Mouse (Mus musculus) liver, adult 2 months (tissue): ENCODE results near the gene Fbxl8.

Source experiments
- CTCF ChIP-seq: fragments of 200-500 bp; IDR thresholded peaks from 2 replicates; pipeline ENCODE4 v1.5.1; 2011; ENCODE audit warnings: low read depth, low read length, control low read depth
- POLR2A ChIP-seq: fragments of 200-500 bp; IDR thresholded peaks from 2 replicates; pipeline ENCODE4 v1.6.1; 2011; ENCODE audit warnings: low read length, control low read depth; ENCODE audit not compliant: insufficient read depth; ENCODE audit errors: extremely low read depth

DNA sequence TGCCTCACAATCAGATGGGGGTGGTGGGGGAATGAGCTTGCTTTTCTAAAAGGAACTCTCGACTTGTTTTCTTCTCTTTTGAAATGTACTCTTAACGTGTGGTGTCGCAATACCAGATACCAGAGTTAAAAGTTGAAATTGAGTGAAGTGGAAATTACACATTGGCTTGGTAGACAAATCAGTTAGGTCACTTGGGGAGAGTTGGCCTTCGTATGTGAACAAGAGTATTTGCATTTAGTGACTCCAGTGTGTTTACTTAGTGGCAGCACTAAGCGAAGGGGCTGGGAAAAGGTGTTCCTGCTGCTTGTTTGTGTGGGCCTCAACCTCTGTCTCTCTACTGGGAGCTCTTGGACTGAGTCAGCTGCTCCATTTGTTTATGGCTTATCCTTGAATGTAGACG, 38.5 kb upstream of the Fbxl8 start:
- TF ChIP-seq POLR2A (no peak), CTCF (no peak)
